Mouse (Mus musculus) bone marrow, adult 2 months (tissue): Measurements from ENCODE around the gene Ogfrl1.

Source experiments
- CTCF ChIP-seq: fragments of 200-500 bp; IDR thresholded peaks from 2 replicates; pipeline ENCODE4 v1.5.1; 2011; ENCODE audit warnings: low read length, control low read depth; ENCODE audit not compliant: control insufficient read depth, insufficient read depth
- POLR2A ChIP-seq: fragments of 200-500 bp; IDR thresholded peaks from 2 replicates; pipeline ENCODE4 v1.6.1; 2011; ENCODE audit warnings: low read depth, mild to moderate bottlenecking, control low read depth, low read length, borderline replicate concordance; ENCODE audit not compliant: control insufficient read depth

DNA sequence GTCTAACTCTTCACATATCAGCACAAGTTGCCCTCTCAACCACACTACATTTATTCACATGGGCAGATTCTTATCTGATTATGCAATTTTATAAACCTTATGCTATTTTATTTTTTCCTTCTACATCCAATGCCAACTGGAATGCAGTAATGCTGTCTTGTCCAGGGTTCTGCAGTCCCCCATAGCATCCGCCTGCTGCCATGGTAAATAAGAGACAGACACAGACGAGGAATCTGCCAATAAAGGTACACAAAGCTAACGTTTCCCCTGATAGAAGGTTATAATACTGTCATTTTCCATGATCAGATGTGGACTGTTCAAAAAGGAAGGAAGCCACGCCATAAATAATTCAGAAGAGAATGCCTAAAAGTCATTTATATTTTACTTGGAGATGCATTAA lies 54.7 kb downstream of the Ogfrl1 start:
- TF ChIP-seq CTCF (no peak), POLR2A (no peak)
